Mouse (Mus musculus) neural tube, embryonic 15.5 days (tissue): ENCODE results near the gene Pigv. TPM values are rescaled to one million over a fixed set of nuclear protein-coding genes. Genes with fewer than 3 reads are reported as not detected.

Experiments used
- ATAC-seq: fragments of 200-750 bp; cut with Nextera tagmentation; 2 replicates; pipeline ENCODE4 v1.8.0; 2017; ENCODE audit warnings: mild to moderate bottlenecking, moderate TSS enrichment, moderate library complexity; ENCODE audit not compliant: low FRiP score
- H3K27ac ChIP-seq: fragments of 300-500 bp; sonication (generic); replicated peaks from 2 replicates; pipeline ENCODE4 v1.5.1; 2015; ENCODE audit warnings: mild to moderate bottlenecking, inconsistent platforms
- H3K27me3 ChIP-seq: fragments of 300-500 bp; sonication (generic); replicated peaks from 2 replicates; pipeline ENCODE4 v1.6.1; 2015; ENCODE audit warnings: inconsistent platforms
- H3K36me3 ChIP-seq: fragments of 300-500 bp; sonication (generic); 2 replicates; pipeline ENCODE4 v1.6.1; 2015; ENCODE audit warnings: inconsistent platforms
- H3K4me1 ChIP-seq: fragments of 300-500 bp; sonication (generic); 2 replicates; pipeline ENCODE4 v1.6.1; 2015; ENCODE audit warnings: inconsistent platforms
- H3K4me2 ChIP-seq: fragments of 300-500 bp; sonication (generic); 2 replicates; pipeline ENCODE4 v1.6.1; 2015; ENCODE audit warnings: inconsistent platforms, mild to moderate bottlenecking, moderate library complexity
- H3K4me3 ChIP-seq: fragments of 300-500 bp; sonication (generic); replicated peaks from 2 replicates; pipeline ENCODE4 v1.5.1; 2015; ENCODE audit warnings: mild to moderate bottlenecking, inconsistent platforms
- H3K9ac ChIP-seq: fragments of 300-500 bp; sonication (generic); replicated peaks from 2 replicates; pipeline ENCODE4 v1.6.1; 2015; ENCODE audit warnings: mild to moderate bottlenecking, inconsistent platforms
- H3K9me3 ChIP-seq: fragments of 300-500 bp; sonication (generic); replicated peaks from 2 replicates; pipeline ENCODE4 v1.6.1; 2016; ENCODE audit warnings: inconsistent platforms
- WGBS: fragments of 180-500 bp; shearing (Covaris S2); methylation state at CpG from one replicate; pipeline ENCODE4 v1.1.7; 2015; ENCODE audit warnings: mixed read lengths; 5-methylcytosine and 5-hydroxymethylcytosine counted together
- polyA plus RNA-seq: library from polyadenylated mRNA; unstranded; fragments of >200 nt; fragmentation: Nextera tagmentation; extraction: Ambion mirVana; gene quantifications from 2 replicates; pipeline ENCODE4 v1.2.1, GENCODE M21; 2015

The Pigv gene
- polyA plus RNA-seq, 1 experiment from 2014 or later: 12.4 TPM

GRCm38 (mm10) chr4:133671184-133671880, 1.1 kb downstream of the Pigv start:
- 3% methylated on average over 13 of the region's 13 CpGs for WGBS
- Histone ChIP-seq H3K4me3 (peak overlapping the region; percentile 80), H3K9me3 (no peaks in the 10 kb centered on the region), H3K4me1 (peaks cover 60% of the 10 kb centered on the region), H3K4me2 (peak overlapping the region; percentile 81), H3K27me3 (no peaks in the 10 kb centered on the region), H3K36me3 (0 out of 2 replicates have a peak, but pooled peaks cover 3% of the 10 kb centered on the region), H3K27ac (peak overlapping the region; percentile 99), H3K9ac (peak overlapping the region; percentile 86)
- ATAC-seq: no peak

GRCm38 (mm10) chr4:133669652-133670210, 2.7 kb downstream of the Pigv start:
- Histone ChIP-seq H3K9ac (no peak overlapping the region), H3K4me1 (peaks cover 66% of the 10 kb centered on the region), H3K36me3 (0 out of 2 replicates have a peak, but pooled peaks cover 3% of the 10 kb centered on the region), H3K9me3 (no peaks in the 10 kb centered on the region), H3K27ac (peak overlapping the region; percentile 8; the same call in 1 of the 2 replicates), H3K4me2 (no peak overlapping the region), H3K27me3 (no peaks in the 10 kb centered on the region), H3K4me3 (no peak overlapping the region)
- ATAC-seq: no peak
- WGBS: 71% methylated on average over 6 of the region's 6 CpGs

- H3K9me3 ChIP-seq: no peaks in the 10 kb centered on the region
- 47% methylated on average over 3 of the region's 3 CpGs for WGBS
- peaks cover 57% of the 10 kb centered on the region for H3K4me1 ChIP-seq
Observed at GRCm38 (mm10) chr4:133668537-133668936, 3.9 kb downstream of the Pigv start.

GRCm38 (mm10) chr4:133666199-133666598, 6.2 kb downstream of the Pigv start:
- Histone ChIP-seq H3K4me1 (peaks cover 43% of the 10 kb centered on the region), H3K4me3 (no peak overlapping the region), H3K27me3 (no peaks in the 10 kb centered on the region), H3K36me3 (0 out of 2 replicates have a peak, but pooled peaks cover 5% of the 10 kb centered on the region), H3K9me3 (no peaks in the 10 kb centered on the region), H3K27ac (no peak overlapping the region), H3K9ac (no peak overlapping the region), H3K4me2 (no peak overlapping the region)
- ATAC-seq: no peak
- 95% methylated on average over 6 of the region's 6 CpGs for WGBS

More at GRCm38 (mm10) chr4:133668537-133668936, 3.9 kb downstream of the Pigv start:
- H3K9ac ChIP-seq: no peak overlapping the region
- H3K27ac ChIP-seq: no peak overlapping the region
- H3K4me2 ChIP-seq: no peak overlapping the region
- ATAC-seq: no peak
- 0 out of 2 replicates have a peak, but pooled peaks cover 3% of the 10 kb centered on the region for H3K36me3 ChIP-seq
- H3K27me3 ChIP-seq: no peaks in the 10 kb centered on the region
- H3K4me3 ChIP-seq: no peak overlapping the region

GRCm38 (mm10) chr4:133665118-133665517, 7.3 kb downstream of the Pigv start:
- H3K36me3 ChIP-seq: 0 out of 2 replicates have a peak, but pooled peaks cover 5% of the 10 kb centered on the region
- H3K4me2 ChIP-seq: peak overlapping the region; percentile 13; the same call in 1 of the 2 replicates
- H3K27ac ChIP-seq: peak overlapping the region; percentile 62
- no peaks in the 10 kb centered on the region for H3K9me3 ChIP-seq
- H3K27me3 ChIP-seq: no peaks in the 10 kb centered on the region
- ATAC-seq: peak; percentile 51; the same call in 1 of the 2 replicates
- 48% methylated on average over 11 of the region's 11 CpGs for WGBS
- H3K9ac ChIP-seq: no peak overlapping the region
- H3K4me1 ChIP-seq: peaks cover 44% of the 10 kb centered on the region
- H3K4me3 ChIP-seq: no peak overlapping the region

- H3K4me1 ChIP-seq: peaks cover 43% of the 10 kb centered on the region
- H3K27ac ChIP-seq: no peak overlapping the region
- no peak overlapping the region for H3K4me3 ChIP-seq
- WGBS: 87% methylated on average over 8 of the region's 8 CpGs
- H3K36me3 ChIP-seq: 0 out of 2 replicates have a peak, but pooled peaks cover 5% of the 10 kb centered on the region
- H3K27me3 ChIP-seq: no peaks in the 10 kb centered on the region
- H3K9me3 ChIP-seq: no peaks in the 10 kb centered on the region
- no peak overlapping the region for H3K4me2 ChIP-seq
- no peak for ATAC-seq
- H3K9ac ChIP-seq: no peak overlapping the region
Observed at GRCm38 (mm10) chr4:133662945-133663344, 9.5 kb downstream of the Pigv start.

GRCm38 (mm10) chr4:133662421-133662820, 10.0 kb downstream of the Pigv start:
- no peaks in the 10 kb centered on the region for H3K9me3 ChIP-seq
- no peak for ATAC-seq
- WGBS: 94% methylated on average over 8 of the region's 8 CpGs
- H3K27ac ChIP-seq: no peak overlapping the region
- H3K27me3 ChIP-seq: no peaks in the 10 kb centered on the region
- 0 out of 2 replicates have a peak, but pooled peaks cover 5% of the 10 kb centered on the region for H3K36me3 ChIP-seq
- H3K9ac ChIP-seq: no peak overlapping the region
- peaks cover 43% of the 10 kb centered on the region for H3K4me1 ChIP-seq
- no peak overlapping the region for H3K4me2 ChIP-seq
- H3K4me3 ChIP-seq: no peak overlapping the region

GRCm38 (mm10) chr4:133660193-133661155, 12.0 kb downstream of the Pigv start:
- Histone ChIP-seq H3K9ac (no peak overlapping the region; the same call in 1 of the 2 replicates), H3K4me3 (peak overlapping the region; percentile 8), H3K4me2 (peak overlapping the region; percentile 45), H3K27me3 (no peaks in the 10 kb centered on the region), H3K4me1 (peaks cover 41% of the 10 kb centered on the region), H3K9me3 (no peaks in the 10 kb centered on the region), H3K36me3 (0 out of 2 replicates have a peak, but pooled peaks cover 2% of the 10 kb centered on the region), H3K27ac (peak overlapping the region; percentile 85)
- 11% methylated on average over 10 of the region's 10 CpGs for WGBS
- peak; percentile 86 for ATAC-seq

- peak overlapping the region; percentile 85 for H3K27ac ChIP-seq
- peak overlapping the region; percentile 45 for H3K4me2 ChIP-seq
- H3K36me3 ChIP-seq: 0 out of 2 replicates have a peak, but pooled peaks cover 2% of the 10 kb centered on the region
- no peak for ATAC-seq
- no peak overlapping the region; the same call in 1 of the 2 replicates for H3K9ac ChIP-seq
- peaks cover 34% of the 10 kb centered on the region for H3K4me1 ChIP-seq
- peak overlapping the region; percentile 8 for H3K4me3 ChIP-seq
- H3K9me3 ChIP-seq: no peaks in the 10 kb centered on the region
- no peaks in the 10 kb centered on the region for H3K27me3 ChIP-seq
- WGBS: 8% methylated on average over 15 of the region's 15 CpGs
Observed at GRCm38 (mm10) chr4:133659497-133660192, 12.8 kb downstream of the Pigv start.

- no peak overlapping the region for H3K9ac ChIP-seq
- WGBS: 31% methylated on average over 2 of the region's 2 CpGs
- H3K4me1 ChIP-seq: peaks cover 33% of the 10 kb centered on the region
- no peak overlapping the region for H3K4me3 ChIP-seq
- ATAC-seq: no peak
- H3K4me2 ChIP-seq: no peak overlapping the region
- H3K36me3 ChIP-seq: 0 out of 2 replicates have a peak, but pooled peaks cover 2% of the 10 kb centered on the region
- H3K9me3 ChIP-seq: no peaks in the 10 kb centered on the region
- H3K27ac ChIP-seq: peak overlapping the region; percentile 85; the same call in 1 of the 2 replicates
- no peaks in the 10 kb centered on the region for H3K27me3 ChIP-seq
Observed at GRCm38 (mm10) chr4:133658729-133659128, 13.7 kb downstream of the Pigv start.
